Mouse (Mus musculus) thymus, postnatal 36 days (tissue): ENCODE data around the gene Tmem54.

Experiments used
- DNase-seq, 2 experiments: peaks; one replicate each; pipeline ENCODE4 v3.0.0; 2022; ENCODE audit warnings: mixed read lengths in 2 of 2

Tmem54 gene

DNA sequence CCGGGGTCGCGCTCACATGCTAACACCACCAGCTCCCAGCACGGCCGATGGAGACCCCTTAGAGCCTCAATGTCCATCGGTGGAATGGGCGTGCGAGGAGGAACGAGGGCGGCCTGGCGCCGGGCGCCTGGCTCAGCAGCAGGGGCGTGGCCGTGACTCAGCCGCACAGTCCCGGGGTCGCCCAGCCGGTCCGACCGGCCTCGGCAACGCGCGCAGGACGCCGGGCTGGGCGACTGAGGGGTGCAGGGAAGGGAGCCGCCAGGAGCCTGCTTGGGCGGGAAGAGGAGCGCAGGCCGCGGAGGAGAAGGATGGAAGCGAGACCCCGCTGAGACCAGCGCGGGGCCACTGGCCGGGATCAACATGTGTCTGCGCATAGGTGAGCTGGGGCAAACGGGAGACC, at the start of gene Tmem54:
Gene Tmem54 (plus strand): TSS at position 193 of the 400 bp plus-strand sequence.
- no peak for DNase-seq

DNA sequence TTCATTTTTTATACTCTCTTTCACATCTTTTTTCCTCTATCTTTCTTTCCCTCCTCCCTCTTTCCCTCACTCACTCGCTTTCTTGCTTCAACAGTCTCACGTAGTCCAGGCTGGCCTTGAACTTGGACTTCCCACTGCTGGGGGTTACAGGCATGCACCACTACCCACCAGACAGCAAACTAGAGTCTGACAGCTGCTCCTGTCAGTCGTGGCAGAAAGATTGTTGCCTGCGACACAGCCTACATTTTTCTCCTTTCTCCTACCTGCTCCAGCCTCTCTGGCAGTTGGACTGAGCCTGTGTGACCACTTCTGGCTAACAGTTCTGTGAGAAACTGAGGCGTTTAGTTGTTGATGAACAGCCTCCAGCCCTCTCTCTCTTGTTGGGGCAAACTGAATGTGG, 49.8 kb upstream of the Tmem54 start:
- DNase-seq = no peak

DNA sequence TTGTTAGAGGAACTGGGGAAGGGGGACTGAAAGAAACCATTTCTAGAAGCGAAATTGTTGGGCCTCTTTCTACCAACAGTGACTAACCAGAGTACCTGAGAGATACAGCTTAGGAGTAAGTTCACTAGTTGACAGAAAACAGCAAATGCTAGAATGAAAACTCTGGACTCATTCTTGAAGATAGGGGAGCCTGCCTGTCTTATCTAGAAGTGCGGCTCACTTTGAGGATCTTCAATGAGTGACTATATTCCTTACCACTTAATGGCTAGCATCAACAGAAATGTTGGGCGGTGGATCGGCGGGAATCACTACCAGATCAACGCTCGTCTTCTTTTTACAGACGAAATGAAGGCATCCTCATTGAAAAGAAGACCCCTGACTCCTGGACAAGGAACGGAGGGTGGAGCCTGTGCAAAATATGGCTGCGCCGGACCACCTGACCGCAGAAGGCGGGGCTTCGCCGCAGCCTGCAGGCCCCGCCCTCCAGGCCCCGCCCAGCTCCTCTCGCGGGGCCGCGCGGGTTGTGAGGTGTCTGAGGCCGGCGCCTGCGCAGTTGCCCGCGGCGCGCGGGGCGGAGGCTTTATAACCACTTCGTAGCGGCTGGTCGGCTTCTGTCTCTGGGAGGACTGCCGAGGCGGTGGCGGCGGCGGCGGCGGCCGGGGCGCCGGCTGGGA, 47.7 kb upstream of the Tmem54 start:
- DNase-seq = peak; percentile 96

DNA sequence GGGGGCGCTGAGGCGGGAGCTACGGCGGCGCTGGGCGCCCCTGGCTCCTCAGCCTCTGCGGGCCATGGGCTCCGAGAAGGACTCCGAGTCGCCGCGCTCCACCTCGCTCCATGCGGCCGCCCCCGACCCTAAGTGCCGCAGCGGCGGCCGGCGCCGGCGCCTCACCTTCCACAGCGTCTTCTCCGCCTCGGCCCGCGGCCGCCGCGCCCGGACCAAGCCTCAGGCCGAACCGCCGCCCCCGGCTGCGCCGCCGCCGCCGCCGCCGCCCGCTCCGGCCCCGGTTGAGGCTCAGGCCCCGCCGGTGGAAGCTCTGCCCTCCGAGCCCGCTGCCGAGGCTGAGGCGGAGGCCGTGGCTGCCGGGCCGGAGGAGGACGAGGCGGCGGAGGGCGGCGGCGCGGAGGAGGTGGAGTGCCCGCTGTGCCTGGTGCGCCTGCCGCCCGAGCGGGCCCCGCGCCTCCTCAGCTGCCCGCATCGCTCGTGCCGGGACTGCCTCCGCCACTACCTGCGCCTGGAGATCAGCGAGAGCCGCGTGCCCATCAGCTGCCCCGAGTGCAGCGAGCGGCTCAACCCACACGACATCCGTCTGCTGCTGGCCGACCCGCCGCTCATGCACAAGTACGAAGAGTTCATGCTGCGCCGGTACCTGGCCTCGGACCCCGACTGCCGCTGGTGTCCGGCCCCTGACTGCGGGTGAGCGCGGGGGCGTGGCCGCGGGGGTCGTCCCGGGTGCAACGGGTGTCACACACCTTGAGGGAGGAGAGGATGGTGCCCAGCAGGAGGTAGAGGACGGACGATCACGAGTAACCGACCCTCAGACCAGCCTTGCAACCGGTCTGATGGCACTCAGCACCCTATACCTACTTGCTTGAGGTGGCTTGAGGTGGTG, 46.9 kb upstream of the Tmem54 start, which contains the start of gene Rnf19b:
Gene Rnf19b (plus strand): TSS at position 65 of the 886 bp plus-strand sequence.
- DNase-seq = peak; percentile 48 to 61

DNA sequence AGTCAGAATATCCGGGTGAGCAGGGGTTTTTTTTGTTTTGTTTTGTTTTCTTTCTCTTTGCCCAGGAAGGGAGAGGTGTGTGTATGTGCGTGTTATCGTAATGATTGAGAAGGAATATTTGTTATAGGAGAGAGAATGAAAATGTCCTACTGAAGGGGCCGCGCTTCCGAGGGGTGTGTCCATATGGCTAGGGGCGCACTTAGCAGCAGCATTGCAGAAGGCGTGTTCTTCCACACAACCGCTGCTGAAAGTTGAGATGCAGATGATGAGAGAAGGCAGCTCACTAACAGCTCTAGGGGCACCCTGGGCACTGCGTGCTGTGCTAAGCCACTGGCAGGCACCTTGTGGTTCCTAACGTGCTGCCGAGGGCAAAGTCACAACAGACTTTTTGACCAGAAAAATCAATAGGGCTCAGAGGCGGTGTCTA, 46.2 kb upstream of the Tmem54 start:
- peak; percentile 26 to 35 for DNase-seq

DNA sequence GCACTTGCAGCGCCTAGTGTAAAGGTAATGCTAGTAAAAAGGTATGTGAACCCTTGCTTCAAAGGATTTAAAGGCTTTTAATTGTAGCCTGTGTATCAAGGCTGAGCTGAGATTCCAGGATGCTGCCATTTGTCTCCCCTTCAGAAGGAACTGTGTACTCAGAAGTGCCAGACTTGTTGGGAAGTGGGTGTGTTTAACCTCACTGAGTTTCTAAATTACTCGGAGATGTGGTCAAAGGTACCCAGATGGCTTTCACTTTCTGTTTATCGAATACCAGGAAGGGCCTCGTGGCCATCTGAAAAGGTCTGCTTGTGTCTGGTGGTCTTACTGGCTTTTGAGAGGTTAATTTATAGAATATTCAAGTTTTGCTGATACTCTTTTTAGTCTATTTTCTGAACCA, 45.4 kb upstream of the Tmem54 start:
- no peak for DNase-seq

DNA sequence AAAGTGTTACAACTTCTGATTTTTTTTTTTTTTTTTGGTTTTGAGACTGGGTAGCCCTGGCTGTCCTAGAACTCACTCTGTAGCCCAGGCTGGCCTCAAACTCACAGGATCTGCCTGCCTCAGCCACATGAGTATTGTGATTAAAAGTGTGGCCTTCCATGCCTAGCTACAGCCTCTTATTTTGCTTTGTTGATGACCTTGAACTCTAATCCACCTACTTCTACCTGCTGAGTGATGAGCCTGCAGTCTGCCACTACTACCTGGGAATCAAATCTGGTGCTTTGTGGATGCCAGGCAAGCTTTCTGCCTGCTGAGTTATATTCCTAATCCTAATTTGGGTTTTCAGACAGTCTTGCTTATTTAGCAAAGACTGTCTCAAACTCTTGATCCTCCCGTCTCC, 43.9 kb upstream of the Tmem54 start:
- no peak for DNase-seq

DNA sequence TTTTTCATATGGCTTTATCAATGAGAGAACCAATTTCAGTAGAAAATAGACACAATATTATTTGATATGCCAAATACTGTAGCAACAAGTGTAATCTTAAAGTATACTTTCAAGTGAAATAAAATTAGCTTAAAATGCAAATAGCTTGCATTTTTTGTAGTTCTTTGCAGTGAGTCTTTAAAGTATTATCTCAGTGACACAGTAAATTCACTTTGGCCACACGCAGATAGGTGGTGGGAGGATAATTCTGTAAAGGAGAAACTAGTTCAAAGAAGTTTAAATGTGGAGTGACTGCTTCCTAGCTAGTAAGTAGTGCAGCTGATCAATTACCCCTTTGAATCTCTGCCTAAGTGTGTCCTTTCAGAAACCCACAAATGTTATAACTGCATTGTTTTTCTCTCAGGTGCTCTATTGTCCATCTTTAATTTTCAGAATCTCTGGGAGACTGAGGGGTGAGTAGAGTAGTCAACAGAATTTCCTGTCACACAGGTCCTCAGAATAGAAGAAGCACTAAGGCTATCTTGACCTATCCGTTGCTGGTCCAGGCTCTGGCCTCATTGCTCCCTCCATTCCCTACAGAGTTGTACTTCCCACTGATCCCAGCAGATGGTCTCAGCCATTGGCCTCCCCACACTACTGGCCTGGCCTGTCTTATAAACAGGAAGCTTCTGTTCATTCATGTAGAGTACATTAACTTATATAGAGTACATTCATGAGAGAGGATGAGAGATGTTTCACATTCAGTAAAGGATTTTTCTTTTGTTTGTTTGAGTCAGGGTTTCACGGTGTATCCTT, 42.9 kb upstream of the Tmem54 start:
- DNase-seq = no peak

DNA sequence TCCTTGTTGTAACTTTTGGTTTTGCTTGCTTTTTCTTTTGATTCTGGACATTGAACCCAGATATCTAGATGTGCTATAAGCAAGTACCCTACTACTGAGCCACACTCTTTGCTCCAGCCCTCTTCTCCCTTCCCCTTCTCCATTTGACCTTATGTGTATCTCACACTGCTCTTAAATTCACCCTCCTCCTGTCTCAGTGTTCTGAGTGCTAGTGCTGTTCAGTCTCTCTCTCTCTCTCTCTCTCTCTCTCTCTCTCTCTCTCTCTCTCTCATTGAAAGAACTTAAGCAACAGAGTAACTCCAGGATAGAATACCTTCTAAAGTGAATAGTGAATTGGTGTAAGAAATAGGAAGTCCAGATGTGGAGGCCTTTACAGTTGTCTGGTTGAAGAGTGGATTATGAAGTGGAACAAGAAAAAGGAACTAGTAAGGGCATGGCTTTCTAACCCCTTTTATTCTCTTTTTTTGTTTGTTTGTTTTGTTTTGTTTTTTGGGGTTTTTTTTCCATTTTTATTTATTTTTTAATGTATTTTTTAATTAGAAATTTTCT, 39.6 kb upstream of the Tmem54 start:
- DNase-seq = no peak

DNA sequence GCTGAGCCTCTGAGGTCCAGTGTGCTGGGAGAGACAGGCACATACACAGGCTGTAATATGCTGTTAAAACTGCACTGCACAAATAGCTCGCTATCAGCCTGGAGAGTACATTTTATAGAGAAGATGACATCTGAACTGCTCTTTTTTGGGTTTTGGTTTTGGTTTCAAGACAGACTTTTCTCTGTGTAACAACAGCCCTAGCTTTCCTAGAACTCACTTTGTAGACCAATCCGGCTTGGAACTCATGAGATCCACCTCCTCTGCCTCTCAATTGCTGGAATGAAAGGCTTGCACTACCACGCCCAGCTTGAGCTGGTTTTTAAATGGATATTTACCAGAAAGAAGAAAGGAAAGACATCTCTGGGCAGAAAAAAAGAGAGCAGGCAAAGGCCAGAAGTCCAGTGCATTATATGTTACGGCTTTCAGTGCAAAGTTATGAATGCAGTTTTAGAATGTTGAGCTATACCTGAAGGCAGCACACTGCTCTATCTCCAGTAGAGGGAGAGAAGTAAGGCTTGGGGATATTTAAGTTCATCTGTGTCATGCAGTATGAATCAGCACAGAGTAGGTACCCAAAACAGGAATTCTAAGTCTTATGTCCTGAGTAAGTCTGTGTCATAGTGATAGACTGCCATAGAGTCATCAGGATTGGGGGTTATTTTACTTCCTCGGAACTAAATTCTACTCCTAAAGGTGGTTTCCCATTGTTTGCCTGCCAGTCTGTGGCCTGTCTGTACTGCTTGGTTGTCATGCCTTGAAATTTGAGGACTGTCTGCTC, 37.5 kb upstream of the Tmem54 start:
- no peak for DNase-seq

DNA sequence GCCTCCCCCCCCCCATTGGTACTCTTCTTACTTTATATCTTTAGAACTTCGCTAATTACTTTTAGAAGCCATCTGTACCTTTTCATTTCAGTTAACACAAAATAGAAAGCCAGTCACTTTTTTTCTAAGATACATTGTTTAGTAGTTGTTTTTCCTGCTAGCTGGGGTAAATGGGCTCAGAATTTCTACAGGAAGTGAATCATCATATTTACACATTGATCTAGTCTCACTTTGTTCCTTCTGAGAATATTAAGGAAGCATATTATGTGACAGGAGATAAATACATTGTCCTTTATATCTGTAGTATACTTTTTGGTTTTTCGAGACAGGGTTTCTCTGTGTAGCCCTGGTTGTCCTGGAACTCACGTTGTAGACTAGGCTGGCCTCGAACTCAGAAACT, 36.5 kb upstream of the Tmem54 start:
- no peak for DNase-seq

DNA sequence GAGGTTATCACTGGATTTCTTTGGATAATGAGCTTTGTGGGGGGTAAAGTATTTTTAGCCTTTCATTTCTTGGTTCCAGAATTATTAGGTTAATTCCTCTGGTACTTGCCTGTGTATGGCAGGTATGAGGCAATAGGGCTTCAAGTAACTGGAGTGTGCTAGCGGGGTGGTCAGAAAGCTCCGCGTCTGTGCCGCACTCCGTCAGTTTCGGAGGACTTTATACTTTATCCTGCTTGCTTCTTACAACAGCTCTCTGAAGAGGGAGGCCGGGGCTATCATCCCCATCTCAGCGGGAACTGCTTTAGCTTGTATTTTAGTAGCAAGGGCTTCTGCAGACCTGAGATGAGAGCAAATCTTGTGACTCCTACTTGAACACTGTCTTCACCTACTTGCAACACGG, 26.2 kb upstream of the Tmem54 start:
- DNase-seq = no peak

DNA sequence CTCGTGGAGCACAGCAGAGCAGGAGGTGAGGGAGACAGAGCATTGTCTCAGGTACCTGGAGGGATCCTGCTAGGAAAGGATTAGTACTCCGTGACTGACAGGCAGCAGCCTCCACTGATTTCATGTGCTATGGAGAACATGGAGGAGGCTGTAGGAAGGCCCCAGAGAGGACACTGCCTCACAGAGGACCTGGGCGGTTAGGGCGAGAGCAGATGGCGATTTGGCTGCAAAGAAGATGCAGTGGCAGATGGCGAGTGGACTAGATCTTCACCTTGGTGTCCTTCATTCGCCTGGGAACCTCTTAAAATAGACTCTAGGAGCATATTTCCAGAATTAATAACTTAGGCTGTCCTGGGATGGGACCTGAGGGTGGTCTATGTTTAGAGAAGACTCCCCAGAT, 24.3 kb upstream of the Tmem54 start:
- no peak for DNase-seq

DNA sequence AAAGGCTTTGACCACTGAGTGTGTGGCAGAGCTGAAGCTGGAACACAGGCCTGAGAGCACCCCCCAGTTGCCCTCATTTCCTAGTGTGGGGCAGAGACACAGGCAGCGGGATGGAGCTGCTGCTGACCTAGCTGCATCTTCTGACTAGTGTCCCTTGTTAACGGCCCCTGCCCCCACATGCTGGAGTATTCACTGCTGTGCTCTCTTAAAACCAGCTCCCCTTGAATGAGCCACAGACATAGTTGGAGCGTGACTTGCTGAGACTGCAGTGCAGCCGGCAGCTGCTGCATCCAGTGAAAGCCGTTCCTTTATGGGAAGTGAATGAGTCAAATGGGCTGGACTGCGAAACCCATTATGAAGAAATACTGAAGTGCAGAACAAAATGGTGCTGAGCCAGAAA, 23.8 kb upstream of the Tmem54 start:
- DNase-seq = no peak

DNA sequence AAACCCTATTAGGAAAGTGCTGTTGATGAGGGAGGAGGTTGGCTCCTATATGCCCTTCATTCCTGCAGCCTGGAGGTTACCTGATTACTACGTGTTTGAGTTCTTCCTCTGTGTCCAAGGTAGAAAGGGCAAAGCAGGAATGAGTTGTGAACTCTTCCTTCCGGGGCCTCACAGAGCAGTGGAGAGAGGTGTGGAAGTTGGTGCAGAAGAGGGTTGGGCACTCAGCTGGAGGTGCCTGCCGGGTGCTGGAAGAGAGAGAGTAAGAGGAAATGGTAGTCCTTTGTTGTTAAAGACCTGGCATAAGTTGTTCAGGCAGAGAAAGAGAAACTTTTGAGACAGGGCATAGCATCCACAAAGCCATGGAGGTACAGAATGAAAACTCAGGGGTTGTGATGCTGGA, 23.4 kb upstream of the Tmem54 start:
- no peak for DNase-seq

DNA sequence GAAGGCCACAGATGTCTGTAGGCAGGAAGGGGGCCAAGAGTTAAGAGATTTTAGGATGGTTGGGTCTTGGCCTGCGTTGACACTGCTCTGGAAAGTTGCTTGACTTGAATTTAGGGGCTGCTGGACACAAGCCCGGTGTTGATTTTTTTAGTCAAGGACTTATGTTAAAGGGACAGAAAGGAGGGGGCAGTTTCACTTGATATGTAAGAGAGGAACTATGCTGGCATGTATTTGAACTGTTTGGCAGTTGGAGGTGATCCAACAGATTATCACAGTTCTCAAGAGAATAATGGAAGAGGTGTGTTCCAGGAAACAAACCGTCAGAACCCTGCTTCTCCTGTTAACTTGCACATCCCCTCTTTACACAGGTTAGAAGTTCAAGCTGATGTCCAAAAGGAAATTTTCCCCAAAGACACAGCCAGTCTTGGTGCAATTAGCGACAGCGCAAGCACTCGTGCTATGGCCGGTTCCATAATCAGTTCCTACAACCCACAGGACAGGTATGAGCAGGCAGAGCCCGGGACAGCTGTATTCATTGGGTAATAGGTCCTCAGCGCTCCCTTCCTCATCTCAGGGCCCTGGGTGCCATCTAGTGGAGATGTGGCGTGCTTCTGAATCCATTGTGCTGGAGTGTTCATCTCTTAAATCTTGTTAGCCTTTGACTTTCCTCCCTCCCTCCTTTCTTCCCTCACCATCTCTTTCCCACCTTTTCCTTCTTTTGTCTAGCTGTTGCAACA, 22.8 kb upstream of the Tmem54 start:
- peak; percentile 62 to 63 for DNase-seq

DNA sequence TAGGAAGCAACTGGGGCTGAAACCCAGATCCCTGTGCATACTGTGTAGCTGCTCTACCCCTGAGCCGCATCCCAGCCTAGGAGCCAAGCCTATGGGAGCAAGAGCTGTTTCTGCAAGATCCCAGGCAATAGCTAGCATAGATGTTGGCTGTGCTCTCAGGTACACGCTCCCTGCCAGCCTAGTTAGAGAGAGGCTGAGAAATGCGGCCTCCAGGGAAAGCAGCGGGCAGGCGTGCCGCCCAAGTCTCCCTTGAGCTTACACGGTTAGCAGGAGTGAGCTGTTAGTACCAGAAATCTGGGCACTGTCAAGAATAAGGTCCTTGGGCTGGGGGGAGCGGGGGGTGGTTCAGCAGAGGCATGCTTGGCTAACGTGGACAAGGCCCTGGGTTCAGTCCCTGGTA, 20.5 kb upstream of the Tmem54 start:
- no peak for DNase-seq

DNA sequence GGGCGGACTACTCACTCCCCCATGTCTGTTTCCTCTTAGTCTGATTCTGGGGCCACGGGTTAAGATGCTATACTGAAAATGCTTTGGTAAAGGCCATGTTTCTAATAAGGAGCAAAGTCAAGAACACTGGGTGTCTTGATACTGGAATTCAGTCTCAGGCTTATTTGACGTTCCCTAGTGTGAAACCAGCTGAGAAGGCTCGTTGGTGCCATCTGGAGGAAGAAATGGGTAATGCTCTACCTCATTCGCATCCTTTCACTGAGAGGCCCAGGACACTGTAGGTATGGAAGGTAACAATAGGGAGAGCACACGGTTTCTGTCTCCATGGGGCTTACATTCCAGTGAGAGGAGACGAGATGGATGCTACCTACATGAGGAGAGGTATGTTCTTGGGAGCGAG, 19.3 kb upstream of the Tmem54 start:
- peak; percentile 44 to 63 for DNase-seq

DNA sequence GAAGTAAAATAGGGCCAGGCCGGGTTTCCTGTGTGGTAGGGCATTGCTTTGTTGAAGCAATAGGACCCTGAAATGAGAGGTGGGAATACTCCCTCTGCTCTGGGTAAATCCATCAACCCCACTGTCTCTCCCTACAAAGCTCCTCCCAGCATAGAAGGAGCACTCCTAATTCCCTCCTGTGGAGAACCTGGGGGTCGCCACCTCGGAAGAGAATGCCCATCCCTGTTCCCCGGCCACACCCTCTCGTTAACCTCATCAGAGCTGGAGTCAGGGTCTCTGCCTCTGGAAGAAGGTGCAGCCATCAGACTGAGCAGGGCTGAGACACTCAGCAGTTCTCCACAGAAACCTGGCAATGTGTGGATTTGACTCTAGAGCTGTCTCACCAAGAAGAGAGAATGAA, 17.5 kb upstream of the Tmem54 start:
- DNase-seq = no peak

DNA sequence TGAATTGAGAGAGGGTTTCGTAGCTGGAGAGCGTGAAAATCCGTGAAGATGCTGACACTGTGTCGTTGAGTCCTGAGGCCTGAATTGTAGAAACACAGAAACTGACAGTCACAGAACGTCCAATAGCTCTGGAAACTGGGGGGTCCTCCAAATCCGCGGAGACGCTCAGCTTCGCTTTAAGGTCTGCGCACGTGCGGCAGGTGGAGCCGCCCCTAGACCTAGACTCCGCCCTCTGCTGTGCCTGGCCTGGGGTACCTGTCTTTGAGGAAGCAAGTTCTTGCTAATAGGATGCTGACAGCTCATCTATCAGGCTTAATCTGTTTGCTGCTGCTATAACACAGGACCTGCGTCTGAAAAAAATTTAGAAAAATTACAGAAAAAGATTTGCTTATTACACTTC, 10.1 kb upstream of the Tmem54 start:
- DNase-seq = no peak

DNA sequence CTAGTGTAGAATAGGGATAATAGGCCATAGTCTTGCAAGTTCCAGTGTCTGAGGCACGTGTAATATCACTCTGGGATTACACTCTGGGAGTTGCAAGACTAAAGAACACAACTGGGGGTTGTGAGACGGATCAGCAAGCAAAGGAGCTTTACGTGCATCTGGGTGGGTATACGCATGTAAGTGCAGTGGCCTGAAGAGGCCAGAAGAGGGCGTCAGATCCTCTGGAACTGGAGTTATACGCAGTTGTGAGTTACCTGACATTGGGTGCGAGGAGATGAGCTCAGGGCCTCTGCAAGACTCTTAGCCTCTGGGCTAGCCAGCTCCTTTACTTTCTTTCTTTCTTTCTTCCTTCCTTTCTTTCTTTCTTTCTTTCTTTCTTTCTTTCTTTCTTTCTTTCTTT, 8.3 kb upstream of the Tmem54 start:
- no peak for DNase-seq
